Mouse (Mus musculus) MEL-GATA-1-ER (cell line): Measurements from ENCODE around the gene Mylip.

Experiments used
- DNase-seq: peaks from one replicate; pipeline ENCODE4 v3.0.0-alpha.2; 2012; ENCODE audit warnings: low read depth; ENCODE audit errors: extremely low read depth

Mylip gene

DNA sequence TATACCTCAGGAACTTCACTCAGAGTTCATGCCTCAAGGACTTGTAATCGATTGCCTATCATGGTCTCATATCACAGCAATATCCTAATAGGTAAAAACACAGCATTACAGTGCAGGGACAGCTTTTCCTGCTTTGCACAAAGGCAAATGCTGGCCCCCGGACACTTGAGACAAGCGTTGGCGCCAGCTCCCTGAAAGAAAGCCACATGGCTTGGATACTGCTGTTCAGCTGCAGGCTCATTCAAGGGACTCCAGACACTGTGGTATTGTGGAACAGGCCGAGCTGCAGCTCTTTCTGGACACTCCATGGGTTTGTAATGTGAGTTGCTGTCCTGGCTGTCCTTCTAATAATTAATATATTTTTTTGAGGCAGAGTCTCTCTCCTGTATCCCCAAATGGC, 34.4 kb downstream of the Mylip start:
- DNase-seq, result no peak

DNA sequence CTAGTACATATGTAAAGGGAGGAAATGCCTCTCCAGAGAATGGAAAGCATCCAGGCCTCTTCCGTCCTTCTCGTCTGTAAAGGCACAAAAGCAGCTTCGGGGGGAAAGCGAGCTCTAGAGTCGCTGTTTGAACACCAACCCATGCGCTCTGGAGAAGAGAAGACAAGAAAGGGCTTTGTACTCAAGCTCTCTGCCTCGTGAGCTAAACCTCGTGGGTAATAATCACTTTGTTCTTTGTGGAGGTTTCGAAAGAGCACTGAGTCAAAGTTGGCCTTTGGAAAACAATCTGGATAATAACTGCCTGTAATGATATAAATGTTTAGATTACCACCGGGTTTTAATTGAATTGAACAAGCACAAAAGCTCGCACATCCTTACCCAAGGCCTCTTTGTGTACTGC, 39.7 kb downstream of the Mylip start:
- no peak for DNase-seq

DNA sequence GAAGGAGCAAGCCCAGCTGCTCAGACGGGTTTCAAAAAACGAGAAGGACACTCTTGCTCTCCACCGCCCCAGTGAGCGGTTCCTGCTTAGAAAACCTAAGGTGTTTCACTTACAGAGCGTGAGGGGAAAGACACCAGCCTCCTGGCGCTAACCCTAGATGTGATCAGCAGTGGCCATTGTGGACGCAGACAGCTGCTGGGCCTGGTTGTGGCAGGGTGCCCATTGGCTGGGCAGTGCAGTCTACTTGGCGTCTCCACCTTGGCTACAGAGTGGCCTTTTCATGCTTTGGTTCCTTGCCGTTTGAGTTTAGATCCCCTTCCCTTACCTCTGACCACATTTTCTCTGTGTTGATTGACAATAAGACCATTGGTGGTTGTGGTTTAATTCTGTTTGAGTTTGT, 47.6 kb downstream of the Mylip start:
- no peak for DNase-seq

DNA sequence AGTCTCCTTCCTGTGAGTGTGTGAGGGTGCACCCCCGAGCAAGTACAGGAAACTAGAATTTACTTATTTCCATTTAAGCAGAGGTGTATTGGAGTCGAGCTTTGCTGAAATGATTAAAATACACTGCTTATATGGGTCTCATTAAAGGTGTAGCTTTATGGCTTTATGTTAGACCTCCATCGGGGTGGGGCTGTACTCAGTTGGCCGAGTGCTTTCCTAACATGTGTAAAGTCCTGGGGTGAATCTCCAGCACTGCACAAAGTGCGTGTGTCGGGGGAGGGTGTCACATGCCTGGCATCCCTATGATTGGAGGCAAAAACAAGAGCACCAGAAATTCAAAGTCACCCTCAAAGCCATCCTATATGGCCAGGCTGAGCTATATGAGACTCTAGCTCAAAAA, 49.3 kb downstream of the Mylip start:
- DNase-seq, result no peak

DNA sequence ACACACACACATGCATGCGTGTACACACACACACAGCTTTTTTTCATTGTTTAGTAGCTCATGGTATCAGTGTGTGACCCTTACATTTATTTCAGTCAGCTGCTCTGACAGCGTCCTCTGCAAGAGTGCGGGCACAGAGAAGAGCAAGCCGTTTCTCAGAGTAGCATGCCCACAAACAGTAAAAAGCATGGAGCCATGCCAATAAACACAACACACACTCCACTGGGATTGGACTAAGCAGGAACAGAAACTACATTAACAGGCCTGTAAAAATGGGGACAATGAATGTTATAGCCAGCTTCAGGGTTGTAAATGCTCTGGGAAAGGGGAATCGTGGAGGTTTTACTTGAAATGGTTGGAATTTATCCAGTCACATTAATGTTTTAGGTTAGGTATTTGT, 50.7 kb downstream of the Mylip start:
- DNase-seq, result no peak

DNA sequence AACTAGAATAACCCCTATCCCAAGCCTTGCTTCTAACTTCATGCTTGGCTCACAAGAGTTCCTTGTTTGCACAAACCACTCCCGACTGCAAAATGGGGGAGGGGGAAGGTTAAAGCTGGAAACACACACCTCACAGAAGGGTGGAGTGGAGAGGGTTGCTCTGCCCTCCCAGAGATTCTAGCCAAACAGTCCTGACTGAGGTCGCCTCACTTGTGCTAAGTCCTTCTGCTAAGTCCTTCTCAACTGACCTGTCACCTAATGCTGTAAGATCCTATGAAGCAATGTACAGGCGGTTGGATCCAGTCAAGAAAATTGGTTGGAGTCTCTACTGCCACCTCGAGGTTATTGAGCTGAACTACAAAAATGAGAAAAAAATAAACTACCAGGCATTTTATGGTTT, 52.9 kb downstream of the Mylip start:
- peak; percentile 47 for DNase-seq

DNA sequence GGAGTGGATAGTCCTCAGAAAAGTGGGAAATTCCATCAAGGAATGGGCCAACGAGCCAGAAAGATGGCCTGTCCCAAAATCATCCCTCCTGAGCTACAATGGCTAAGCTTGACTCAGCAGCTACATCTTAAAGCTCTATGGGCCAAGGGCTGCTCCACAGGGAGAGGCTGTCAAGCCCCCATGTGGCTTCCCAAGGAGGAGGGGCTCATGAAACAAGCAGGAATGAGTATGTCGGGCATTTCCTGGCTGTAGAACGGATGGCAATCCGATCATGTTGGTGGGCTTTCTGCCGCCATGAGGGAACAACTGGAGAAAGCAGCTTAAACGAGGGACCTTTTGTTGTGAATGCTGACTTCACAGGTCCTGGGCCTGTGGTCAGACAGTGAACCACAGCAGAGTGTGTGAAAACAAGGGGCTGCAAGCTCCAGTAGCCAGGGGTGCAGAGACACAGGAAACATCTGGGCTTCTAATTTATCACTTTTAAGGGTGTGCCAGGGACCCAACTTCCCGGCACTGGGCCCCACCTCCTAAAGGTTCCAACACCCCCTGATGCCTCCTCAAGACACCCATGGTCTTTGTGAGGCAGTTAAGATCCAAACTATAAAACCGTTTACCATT, 53.5 kb downstream of the Mylip start:
- peak; percentile 74 for DNase-seq

DNA sequence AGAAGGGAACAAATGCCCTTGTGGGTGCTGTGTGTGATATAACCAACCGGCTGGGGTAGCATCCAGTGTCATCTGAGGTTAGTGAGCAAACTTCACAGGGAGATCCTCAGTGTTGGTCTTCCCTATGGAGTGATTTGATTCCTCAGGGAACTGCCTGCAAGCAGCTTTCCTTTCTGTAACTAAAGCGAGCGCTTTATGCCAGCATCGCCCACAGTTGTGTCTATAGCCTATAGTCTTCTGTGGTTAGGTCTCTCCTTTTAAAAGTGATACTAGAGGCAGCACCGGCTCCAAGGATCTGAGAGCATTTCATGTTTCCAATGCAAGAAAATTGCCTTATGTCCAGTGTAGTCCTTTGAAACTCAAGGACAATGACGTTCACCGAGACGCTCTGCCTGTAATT, 54.7 kb downstream of the Mylip start:
- no peak for DNase-seq

DNA sequence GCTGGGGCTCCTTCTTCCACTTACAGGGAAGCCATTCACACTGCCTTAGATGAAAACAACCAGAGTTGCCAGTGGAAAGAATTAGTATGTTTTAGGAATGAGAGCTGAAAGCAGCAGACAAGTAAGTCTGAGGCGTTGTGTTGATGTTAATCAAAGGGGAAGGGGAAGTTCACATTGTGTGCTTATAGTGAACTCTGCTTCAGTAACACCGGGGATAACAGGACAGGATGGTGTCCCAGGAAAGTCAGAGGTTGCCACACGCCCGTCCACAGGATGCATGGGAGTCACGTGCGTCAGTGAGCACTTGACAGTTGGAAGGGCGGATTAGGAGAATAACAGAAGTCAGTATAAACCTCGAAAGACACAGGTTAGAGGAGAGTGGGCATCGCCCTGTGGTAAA, 55.1 kb downstream of the Mylip start:
- DNase-seq, result peak; percentile 44

DNA sequence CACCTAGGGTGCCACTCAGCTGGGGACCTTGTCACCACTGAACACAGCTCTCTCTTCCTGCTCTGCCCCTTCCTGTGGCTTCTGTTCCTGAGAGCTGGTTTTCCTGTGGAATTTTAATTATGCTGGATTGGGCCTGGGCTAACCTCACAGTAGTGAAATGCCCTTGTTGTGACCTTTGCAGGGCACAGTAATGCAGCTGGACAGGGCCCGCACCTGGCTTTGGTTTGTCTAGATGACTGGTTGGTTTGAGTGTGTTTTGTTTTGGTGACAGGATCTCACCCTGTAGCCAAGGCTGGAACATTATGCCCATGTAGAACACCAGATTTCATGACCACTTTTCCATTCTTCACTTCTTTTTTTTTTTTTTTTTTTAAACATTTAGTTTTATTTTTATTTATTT, 57.1 kb downstream of the Mylip start:
- DNase-seq, result no peak

DNA sequence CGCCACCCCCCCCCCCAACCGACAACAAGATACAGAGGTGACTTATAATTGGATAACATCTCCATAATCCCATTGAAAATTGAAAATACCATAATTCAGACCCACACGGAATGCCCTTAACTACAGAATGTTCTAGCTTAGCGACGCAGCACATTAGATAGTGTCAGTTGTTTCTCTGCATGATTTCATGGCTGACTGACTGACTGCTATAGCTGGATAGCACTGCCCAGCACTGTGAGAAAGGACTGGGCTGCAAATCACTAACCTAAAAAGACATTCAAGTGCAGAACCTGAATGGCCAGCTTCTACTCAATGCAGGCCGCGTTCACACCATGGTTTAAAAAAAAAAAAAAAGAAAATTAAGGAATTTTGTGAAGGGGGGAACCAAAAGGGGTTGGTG, 62.9 kb downstream of the Mylip start:
- no peak for DNase-seq

DNA sequence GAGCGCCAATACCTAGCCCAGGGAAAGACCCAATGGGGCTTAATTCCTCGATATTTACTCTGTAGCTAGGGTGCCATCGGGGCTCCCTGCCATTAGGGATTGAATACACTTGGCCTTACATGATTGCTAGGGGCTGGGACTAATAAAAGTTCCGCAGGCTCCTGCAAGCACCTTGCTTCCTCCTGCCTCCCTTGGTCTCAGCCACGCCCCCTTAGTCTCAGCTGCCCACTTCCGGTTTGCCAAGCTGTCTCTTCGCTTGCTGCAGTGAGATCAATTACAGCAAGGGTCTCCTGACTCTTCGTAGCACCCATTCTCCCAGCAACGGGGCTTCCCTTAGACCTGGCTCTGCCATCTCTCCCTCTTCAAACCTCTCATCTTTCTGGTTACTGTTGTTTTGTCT, 63.5 kb downstream of the Mylip start:
- DNase-seq, result no peak

DNA sequence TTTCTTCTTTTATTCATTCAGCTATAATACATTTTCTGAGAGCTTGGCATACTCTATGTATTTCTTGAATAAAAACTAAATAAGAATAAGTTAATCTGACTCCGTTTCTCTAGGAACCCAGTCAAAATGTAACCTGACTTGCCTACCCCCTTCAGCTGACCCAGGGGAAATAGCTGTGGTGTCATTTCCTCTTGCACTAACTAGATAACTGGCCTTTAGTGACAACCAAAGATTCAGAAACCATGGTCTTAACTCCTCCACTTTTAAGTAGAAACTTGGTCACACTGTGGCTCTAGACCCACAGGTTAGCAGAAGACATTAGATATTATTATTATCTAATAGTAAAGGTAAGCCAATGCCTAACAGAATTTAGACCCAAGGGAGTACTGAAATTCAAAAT, 64.5 kb downstream of the Mylip start:
- DNase-seq, result no peak

DNA sequence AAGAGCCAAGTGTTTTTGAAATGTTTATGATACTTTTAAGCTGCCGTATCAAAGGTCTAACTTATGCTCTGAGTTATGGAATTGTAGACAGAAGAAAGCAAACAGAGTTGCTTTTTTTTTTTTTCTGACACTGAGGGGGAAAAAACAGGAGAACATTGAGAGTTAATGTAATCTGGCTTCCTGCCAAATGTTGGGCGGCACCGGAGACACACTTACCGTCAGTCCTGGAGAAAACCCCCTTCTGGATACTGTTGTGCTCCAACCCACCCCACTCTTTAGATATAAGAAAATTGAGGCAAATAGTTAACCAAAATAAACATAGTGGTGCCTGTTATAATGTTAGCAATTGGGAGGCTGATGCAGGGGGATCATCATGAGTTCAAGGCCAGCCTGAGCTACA, 65.1 kb downstream of the Mylip start:
- peak; percentile 59 for DNase-seq

DNA sequence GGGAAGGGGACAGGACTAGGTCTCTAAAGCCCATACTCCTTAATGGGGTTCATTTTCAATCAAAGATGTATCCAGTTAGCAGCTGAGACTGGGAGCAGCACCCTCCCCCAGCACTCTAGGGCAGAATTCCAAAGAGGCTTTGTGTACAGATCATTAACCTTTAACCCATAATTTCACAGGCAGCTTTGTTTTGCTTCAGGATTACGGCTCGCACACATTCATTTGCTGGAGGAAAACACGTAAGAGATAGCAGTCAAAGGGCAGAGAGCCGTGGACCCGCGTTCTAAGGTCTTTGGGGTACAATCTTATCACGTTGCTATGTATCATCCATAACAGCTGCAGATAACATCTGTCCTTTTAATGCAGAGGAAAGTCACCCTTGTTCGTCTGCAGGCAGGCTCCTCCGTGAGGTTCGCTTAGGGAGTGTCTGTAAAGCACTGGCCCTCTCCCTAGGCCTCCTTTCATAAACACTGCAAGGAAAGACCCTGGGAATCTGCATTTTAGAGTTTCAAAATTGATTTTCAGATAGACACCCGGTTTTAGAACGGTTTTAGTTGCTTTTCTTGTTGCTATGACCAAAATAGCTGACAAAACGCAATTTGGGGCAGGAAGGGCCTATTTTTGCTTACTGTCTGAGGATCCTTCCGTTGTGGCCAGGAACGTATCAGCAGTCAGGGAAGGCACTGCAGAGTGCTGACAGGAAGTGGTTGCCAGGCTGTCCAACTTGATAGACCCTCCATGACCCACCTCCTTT, 65.7 kb downstream of the Mylip start:
- peak; percentile 89 for DNase-seq

DNA sequence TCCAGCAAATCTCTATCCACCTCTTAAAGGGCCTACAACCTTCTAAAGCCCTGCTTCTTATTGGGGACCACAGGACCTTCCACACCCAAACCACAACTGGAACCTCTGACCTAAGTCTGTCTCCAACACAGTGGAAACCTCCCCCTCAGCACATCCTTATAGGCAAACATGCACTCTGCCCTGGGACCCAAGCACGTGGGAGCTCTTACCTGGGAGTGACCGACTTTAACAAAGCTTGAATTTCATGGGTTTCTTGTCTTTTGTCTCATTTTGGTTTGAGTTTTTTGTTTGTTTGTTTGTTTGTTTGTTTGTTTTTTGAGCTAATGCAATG, 66.3 kb downstream of the Mylip start:
- DNase-seq, result no peak

DNA sequence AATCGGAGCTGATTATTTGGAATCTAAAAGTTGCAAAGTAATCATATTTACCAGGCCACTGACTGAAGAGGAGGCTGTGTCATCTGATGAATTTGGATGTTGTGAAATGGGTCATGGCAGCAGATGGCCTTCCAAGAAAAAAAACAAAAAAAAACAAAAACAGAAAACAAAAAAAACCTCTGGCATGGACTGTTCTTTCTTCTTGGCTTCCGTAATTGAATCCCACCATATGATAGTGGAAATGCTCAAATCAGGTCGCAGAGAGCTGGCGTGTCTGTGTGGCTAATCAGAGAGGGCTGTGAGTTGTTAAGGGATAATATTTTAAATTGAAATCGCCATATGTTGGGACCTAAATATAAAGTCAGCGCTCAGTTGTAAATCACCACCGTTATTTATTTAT, 67.9 kb downstream of the Mylip start:
- DNase-seq, result no peak

DNA sequence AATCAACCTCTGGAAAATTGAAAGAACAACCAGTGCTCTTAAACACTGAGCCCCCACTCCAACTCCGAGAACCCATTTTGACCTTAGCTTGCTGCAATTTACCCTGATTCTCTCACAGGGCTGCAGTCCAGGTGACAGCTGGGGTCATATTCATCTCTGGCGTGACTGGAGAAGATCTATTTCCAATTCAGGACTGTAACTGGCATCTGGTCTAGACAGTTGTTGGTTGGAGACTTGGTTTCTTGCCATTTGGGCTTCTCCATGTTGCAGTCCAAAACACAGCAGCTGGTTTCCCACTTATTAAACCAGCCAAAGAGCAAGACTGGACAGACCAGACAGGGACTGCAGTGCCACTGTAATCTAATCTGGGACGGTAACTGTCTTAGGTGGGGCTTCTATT, 70.6 kb downstream of the Mylip start:
- no peak for DNase-seq

DNA sequence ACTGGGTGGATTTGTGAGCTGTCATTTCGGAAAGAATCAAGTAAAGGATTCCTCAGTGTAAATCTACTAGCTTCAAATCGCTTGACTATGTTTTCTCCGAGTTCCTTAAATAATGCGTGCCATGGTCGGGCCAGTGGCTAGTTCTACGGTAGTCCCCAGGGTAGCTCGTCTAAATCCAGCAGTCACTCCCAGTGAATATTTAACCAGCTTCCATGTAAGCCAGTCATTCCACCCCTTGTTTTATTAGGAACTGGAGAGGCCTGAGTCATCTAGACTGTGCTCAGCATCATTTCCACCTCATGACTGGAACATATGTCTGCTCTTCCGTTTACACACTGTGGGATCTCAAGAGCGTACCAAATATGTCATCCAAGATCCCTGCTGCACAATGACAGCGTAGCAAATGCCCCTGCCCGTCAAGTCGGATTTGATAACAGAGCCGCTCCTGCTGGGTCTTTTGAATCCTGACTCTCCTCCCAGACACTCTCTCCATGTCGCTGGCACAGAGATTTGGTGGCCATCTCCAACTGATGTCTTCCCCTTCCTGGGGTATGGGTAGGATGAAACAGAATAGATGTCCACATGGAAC, 71.9 kb downstream of the Mylip start:
- no peak for DNase-seq
